Mouse (Mus musculus) activated CD4-positive, CD25-positive, alpha-beta regulatory T cell, adult 9 weeks (primary cell): ENCODE results near the gene Ccdc43. TPM values are rescaled to one million over a fixed set of nuclear protein-coding genes. Genes with fewer than 3 reads are reported as not detected.

ENCODE experiments used
- polyA plus RNA-seq: library from polyadenylated mRNA; unstranded; fragments of 100-300 nt; shearing (Covaris generic); gene quantifications from one replicate; pipeline ENCODE4 v1.2.1, GENCODE M21; 2017

The Ccdc43 gene
- 38.6 TPM for polyA plus RNA-seq

GRCm38 (mm10) chr11:102697338-102698017 lies at the start of gene Ccdc43:
Ccdc43 (minus strand) TSS chr11:102697782.

GRCm38 (mm10) chr11:102663416-102663815 lies 34.2 kb downstream of the Ccdc43 start, which contains the start of gene Meioc:
Meioc (plus strand) TSS chr11:102663716.

Other genes starting within 250 kb of the Ccdc43 start
- 1.0 TPM for gene Itga2b, start 227.7 kb downstream of the Ccdc43 start, polyA plus RNA-seq
- gene Gpatch8, start 141.4 kb downstream of the Ccdc43 start, polyA plus RNA-seq: 79.8 TPM
- not detected for gene Gm11627, start 118.3 kb downstream of the Ccdc43 start, polyA plus RNA-seq
- gene Fzd2, start 93.4 kb downstream of the Ccdc43 start, polyA plus RNA-seq: not detected
- gene Meioc, start 34.1 kb downstream of the Ccdc43 start, polyA plus RNA-seq: not detected
- gene Adam11, start 63.7 kb upstream of the Ccdc43 start, polyA plus RNA-seq: not detected
- not detected for gene Gjc1, start 121.9 kb upstream of the Ccdc43 start, polyA plus RNA-seq
- gene Higd1b, start 138.1 kb upstream of the Ccdc43 start, polyA plus RNA-seq: not detected
- 177 TPM for gene Eftud2, start 183.2 kb upstream of the Ccdc43 start, polyA plus RNA-seq
- gene Ccdc103, start 183.4 kb upstream of the Ccdc43 start, polyA plus RNA-seq: not detected
- not detected for gene Fam187a, start 187.4 kb upstream of the Ccdc43 start, polyA plus RNA-seq
- 0.10 TPM for gene Gfap, start 203.1 kb upstream of the Ccdc43 start, polyA plus RNA-seq
- gene Kif18b, start 227.3 kb upstream of the Ccdc43 start, polyA plus RNA-seq: 5.4 TPM
- not detected for gene C1ql1, start 248.9 kb upstream of the Ccdc43 start, polyA plus RNA-seq